Mouse (Mus musculus) urinary bladder, postnatal 36 days (tissue): Measurements from ENCODE around the gene Ei24.

Experiments
- DNase-seq, 2 experiments: peaks; one replicate each; pipeline ENCODE4 v3.0.0; 2022; ENCODE audit warnings: low spot score in 2 of 2, mixed read lengths in 1 of 2

The Ei24 gene

DNA sequence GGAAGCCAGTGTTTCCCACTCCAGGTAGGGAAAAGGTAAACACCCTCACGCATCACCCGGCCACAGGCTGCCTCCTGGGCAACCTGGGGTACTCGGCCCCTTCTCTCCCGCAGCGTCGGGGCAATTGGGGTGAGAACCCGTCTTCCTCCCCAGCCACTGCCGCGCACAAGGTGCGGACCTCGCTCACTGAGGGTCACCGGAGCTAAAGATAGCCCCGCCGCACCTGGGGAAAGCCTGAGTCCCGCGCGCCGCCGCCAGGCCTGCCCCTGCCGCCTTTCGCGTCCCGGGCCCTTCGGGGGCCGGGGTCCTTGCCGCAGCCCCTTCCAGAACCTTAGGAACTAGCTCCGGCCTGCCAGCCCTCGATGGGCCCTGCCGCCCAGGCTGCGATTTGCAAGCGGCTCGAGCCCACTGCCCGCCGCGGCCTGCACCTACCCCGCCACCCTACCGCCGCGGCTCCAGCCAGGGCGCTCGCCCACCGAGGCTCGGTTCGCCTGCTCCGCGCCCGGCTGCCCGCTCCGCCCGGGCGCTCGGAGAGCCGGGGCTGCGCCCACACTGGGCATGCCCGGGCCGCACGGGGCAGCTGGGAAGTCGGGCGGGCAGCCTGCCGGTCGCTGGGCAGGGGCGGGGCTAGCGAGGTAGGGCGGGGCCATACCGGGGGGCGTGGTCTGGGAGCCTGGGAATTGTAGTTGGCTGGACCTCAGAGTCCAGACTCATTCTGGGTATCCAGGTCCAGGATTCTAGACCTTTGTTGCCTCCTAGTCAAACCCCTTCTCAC lies at the start of gene Ei24:
Gene Ei24, minus strand, starts transcription at position 613 of the 775 bp plus-strand sequence.
- peak; percentile 94 to 96 for DNase-seq

DNA sequence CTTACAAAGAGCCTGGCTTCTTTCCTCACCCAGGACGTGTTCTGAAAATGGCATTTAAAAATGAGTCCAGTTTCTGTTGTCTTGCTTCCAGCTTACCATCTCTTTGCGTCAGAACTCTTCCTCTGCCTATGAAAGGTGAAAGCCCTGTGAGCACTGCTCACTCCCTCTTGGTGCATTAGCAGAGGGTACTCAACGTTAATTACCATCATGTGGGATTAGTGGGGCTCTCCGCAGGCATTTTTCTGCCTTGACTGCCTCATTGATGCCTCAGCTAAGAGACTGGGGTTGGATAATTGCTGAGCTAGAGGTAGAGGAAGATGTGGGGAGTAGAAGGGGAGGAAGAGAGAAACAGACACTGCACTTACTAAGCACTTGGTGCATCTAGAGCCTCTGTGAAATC lies 49.2 kb upstream of the Ei24 start:
- no peak for DNase-seq

GRCm38 (mm10) chr9:36833914-36834313 lies 36.7 kb upstream of the Ei24 start:
- no peak for DNase-seq

GRCm38 (mm10) chr9:36833043-36833881 lies 36.1 kb upstream of the Ei24 start:
- no peak for DNase-seq

DNA sequence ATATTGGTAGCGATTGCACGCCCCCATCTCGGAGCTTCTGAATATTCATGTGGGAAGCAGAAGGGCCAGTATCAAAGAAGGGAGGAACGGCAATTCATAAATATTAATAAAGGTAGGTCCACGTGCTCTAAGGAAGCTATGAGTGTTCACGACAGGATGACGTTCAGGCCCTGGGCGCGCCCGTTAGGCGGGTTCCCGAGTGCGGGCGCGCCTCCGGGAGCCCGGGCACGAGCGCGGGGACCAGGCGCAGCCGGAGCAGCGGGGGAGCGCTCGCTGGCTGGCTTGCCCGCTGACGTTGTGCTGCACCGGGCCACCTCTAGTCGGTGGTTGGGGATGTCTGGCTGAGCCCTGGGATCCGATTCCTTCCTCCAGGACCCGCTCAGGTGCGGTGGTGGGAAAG lies 35.3 kb upstream of the Ei24 start:
- DNase-seq, result peak; percentile 59 to 62

- DNase-seq, result no peak
Observed at GRCm38 (mm10) chr9:36831401-36831800, 34.2 kb upstream of the Ei24 start.

- no peak for DNase-seq
Observed at GRCm38 (mm10) chr9:36826612-36827363, 29.6 kb upstream of the Ei24 start.

- no peak for DNase-seq
Observed at GRCm38 (mm10) chr9:36822024-36822423, 24.8 kb upstream of the Ei24 start.

DNA sequence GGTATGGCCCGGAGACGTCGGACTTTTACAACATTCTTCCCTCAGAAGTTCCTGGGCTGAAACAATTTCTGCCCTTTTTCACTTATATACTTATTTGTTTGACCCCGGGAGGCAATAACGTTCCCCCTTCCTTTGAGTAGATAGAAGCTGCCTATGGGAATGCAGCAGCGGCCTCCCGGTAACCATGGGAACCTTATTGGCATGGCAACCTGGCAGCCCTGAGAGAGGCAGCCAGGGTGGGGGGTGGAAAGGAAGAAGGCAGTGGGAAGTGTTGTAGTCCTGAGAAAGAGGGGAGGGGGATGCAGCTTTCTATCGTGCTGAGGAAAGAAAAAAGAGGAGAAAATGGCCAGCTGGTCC lies 24.4 kb upstream of the Ei24 start, which contains the start of gene Fez1:
Gene Fez1, plus strand, starts transcription at position 221 of the 357 bp plus-strand sequence.
- DNase-seq, result no peak

DNA sequence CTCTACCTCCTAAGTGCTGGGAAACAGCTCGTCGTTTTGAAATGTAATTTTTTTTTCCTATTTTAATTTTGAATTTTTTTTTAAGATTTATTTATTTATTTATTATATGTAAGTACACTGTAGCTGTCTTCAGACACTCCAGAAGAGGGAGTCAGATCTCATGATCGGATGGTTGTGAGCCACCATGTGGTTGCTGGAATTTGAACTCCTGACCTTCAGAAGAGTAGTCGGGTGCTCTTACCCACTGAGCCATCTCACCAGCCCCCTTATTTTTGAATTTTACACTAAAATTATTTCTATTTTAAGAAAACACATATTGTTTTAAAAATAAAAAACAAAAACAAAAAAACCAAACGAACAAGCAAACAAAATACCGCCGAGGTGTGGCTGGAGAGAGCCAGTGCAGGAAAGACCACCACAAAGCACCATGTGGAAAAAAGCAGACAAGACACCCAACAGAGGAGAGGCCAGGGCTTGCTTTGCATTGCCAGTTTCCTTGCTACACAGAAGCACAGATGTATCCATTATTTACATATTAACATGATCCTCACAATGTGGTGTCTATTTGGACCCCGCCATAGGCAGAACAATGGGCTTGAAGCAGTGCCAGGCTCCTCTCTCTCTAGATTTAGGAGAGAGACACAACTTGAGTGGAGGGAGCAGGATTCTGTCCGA lies 23.9 kb upstream of the Ei24 start:
- no peak for DNase-seq

DNA sequence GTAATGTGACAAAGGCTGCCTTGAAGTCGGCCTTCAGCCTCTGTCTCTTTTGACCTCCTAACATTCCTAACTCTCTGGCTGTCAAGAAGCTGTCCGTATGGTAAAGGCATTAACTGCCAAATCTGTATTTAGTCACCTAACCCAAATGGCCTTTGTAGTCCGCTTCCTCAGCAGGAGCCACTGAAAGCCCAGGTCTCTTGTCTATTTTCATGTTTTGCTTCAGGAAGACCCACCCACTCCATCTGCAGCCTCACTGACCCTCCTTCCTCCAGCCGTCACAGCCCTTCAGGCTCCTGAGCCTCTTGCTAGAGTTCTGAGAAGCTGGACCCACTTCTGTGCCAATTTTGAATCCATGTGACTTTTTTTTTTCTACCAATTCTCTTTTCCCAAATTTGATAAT lies 21.7 kb upstream of the Ei24 start:
- no peak for DNase-seq

DNA sequence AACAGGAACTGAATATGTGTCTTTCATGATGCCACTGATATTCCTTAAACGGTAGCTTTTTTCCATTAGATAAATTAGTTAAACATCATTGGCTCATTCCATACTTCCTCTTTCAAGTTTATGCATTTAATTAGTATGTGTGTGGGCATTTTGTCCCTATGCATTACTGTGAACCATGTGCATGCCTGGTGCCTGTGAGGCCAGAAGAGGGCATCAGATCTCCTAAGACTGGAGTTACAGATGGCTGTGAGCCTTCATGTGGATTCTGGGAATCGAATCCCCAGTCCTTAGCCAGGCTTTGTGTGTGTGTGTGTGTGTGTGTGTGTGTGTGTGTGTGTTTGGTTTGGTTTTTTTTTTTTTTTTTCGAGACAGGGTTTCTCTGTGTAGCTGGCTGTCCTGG lies 17.3 kb upstream of the Ei24 start:
- no peak for DNase-seq

DNA sequence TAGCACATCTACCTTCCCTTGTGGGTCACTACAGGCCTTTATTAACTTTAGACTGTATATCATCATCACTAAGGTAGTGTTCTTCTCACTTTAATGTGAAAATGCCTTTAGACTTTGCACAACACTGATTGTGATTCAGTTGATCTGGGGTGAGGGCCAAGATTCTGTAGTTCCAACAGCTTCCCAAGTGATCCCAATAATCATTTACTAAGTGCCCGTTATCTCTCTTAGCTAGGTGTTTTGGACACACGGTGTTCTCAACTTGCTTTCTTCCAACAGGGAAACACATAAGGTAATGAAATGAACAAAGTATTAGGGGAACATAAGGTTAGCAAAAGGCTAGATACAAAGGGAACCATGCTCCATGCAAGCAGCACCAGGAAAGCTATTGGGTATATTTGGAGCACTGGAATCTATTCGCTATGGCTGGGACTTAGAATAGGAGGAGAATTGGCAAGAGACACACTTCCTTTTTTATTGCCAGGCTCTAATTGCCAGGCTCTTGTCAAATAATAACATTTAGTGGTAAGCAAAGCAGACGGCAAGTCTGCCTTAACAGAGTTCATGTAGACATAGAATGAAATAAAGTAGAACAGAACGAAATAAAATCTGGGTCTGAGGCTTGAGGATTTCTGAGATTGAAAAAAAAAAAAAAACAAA lies 11.1 kb upstream of the Ei24 start:
- no peak for DNase-seq

DNA sequence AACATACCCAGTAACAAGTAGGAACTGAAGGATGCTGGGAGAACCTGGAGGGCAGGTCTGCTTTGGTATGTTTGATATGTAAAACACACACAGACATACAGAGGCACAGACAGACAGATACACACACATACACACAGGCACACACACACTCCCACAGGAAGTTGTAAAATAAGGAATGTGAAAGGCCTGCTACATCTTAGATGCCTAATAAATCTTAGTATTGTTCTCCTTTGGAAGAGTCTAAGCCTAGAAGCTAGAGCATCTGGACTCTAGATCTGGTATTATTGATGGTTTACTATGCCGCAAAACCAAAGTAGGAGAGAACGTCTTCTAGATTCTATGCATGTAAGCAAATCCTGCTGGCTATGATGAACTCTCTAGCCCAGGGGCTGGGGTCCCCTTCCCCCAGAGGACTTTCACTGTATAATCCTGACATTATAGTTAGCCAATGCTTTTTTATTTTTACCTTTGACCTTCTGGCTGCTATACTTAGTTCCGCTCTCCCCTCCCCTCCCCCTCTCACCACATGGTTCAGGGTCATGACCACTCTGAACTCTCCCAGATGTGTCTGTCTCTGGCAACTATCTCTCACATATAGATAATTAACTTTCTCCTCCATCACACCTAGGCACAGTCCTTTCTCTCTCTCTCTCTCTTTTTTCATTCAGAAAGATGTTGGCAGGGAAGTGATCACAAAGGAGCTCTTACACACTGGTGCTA lies 8.2 kb upstream of the Ei24 start:
- DNase-seq, result no peak

GRCm38 (mm10) chr9:36803926-36804325 lies 6.7 kb upstream of the Ei24 start:
- DNase-seq, result no peak

- no peak for DNase-seq
Observed at GRCm38 (mm10) chr9:36803386-36803785, 6.2 kb upstream of the Ei24 start.

- DNase-seq, result no peak
Observed at GRCm38 (mm10) chr9:36802951-36803350, 5.8 kb upstream of the Ei24 start.

DNA sequence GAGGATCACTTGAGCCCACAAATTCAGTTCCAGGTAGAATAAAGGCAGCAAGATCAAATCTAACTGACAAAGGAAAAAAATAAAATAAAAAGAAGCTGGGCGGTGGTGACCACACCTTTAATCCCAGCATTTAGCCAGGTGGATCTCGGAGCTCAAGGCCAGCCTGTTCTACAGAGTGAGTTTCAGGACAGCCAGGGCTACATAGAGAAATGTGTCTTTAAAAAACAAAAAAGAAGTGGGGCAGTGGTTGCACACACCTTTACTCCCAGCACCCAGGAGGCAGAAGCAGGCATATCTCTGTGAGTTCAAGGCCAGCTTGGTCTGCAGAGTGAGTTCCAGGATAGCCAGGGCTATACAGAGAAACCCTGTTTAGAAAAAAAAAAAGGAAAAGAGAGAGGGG lies 4.8 kb upstream of the Ei24 start:
- no peak for DNase-seq

- no peak for DNase-seq
Observed at GRCm38 (mm10) chr9:36796224-36796623, 969 bp downstream of the Ei24 start.

GRCm38 (mm10) chr9:36795556-36795955 lies 1.6 kb downstream of the Ei24 start:
- DNase-seq, result peak; percentile 15 to 45

DNA sequence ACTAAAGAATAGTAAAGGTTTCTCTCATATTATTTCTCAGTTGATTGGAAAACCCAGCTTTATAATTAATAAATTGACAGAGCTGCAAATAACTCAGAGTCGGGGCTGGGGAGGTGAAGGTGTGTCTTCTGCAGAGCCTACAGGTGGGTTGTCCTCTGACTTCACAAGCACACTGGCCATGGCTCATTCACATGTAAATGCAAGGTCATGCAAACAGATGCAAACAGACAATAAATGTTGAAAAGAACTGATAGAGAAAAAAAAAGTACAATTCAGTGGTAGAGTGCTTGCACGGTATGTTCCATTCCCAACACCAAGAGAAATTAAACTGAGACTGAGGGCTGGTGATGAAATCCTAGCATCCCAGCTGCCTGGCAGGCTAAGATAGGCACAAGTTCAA lies 2.7 kb downstream of the Ei24 start:
- DNase-seq, result no peak
